Mouse (Mus musculus): ENCODE data around the gene Tnrc6c. TPM values are rescaled to one million over a fixed set of nuclear protein-coding genes. Genes with fewer than 3 reads are reported as not detected.
A peak's percentile ranks its signal among the peaks of the same experiment; 100 is the strongest.

The Tnrc6c gene
- polyA plus RNA-seq, 1 experiment from 2014 or later: 8.9 TPM

GRCm38 (mm10) chr11:117654380-117654924, 363 bp downstream of the Tnrc6c start:
- 2% methylated on average over 40 of the region's 71 CpGs for WGBS
- ATAC-seq (peak; percentile 98), DNase-seq (ENCODE audit: low spot score) (peak; percentile 100)
- H3K36me3 ChIP-seq (ENCODE audit: insufficient read depth, low read length): no peaks in the 10 kb centered on the region
- H3K4me2 ChIP-seq (replicated peaks; ENCODE audit: low read depth, low read length): peak overlapping the region; percentile 97
- H3K27me3 ChIP-seq (replicated peaks; ENCODE audit: insufficient read depth, low read length): no peaks in the 10 kb centered on the region
- H3K4me3 ChIP-seq (ENCODE audit: low read depth, low read length): peak overlapping the region; percentile 92
- no peaks in the 10 kb centered on the region for H3K9me3 ChIP-seq (ENCODE audit: low read length)
- H3K4me1 ChIP-seq (ENCODE audit: insufficient read depth, low read depth, low read length): peaks cover 12% of the 10 kb centered on the region; the same call in 1 of the 2 replicates
- no peak; the same call in 1 of the 2 replicates for TF ChIP-seq EP300 (IDR thresholded peaks at IDR 0.05)
- TF ChIP-seq CTCF (IDR thresholded peaks at IDR 0.05): peak; percentile 18; the same call in 1 of the 2 replicates
- H3K9ac ChIP-seq (replicated peaks; ENCODE audit: low read depth): peak overlapping the region; percentile 88
- peak overlapping the region; percentile 96 for H3K27ac ChIP-seq (ENCODE audit: low read length)

GRCm38 (mm10) chr11:117654934-117655291, 824 bp downstream of the Tnrc6c start:
- peak; percentile 42 for ATAC-seq
- WGBS: 1% methylated on average over 25 of the region's 66 CpGs
- TF ChIP-seq CTCF (IDR thresholded peaks at IDR 0.05) (no peak), EP300 (IDR thresholded peaks at IDR 0.05) (no peak)
- Histone ChIP-seq H3K27me3 (replicated peaks; ENCODE audit: insufficient read depth, low read length) (no peaks in the 10 kb centered on the region), H3K36me3 (ENCODE audit: insufficient read depth, low read length) (no peaks in the 10 kb centered on the region), H3K4me2 (replicated peaks; ENCODE audit: low read depth, low read length) (peak overlapping the region; percentile 97), H3K9me3 (ENCODE audit: low read length) (no peaks in the 10 kb centered on the region), H3K4me1 (ENCODE audit: insufficient read depth, low read depth, low read length) (peaks cover 12% of the 10 kb centered on the region; the same call in 1 of the 2 replicates), H3K27ac (ENCODE audit: low read length) (peak overlapping the region; percentile 96), H3K9ac (replicated peaks; ENCODE audit: low read depth) (peak overlapping the region; percentile 88), H3K4me3 (ENCODE audit: low read depth, low read length) (peak overlapping the region; percentile 92)
- DNase-seq (ENCODE audit: low spot score): no peak

- Histone ChIP-seq H3K4me1 (ENCODE audit: insufficient read depth, low read depth, low read length) (peaks cover 12% of the 10 kb centered on the region; the same call in 1 of the 2 replicates), H3K36me3 (ENCODE audit: insufficient read depth, low read length) (no peaks in the 10 kb centered on the region), H3K27ac (ENCODE audit: low read length) (peak overlapping the region; percentile 96), H3K4me3 (ENCODE audit: low read depth, low read length) (peak overlapping the region; percentile 92), H3K9ac (replicated peaks; ENCODE audit: low read depth) (peak overlapping the region; percentile 88), H3K9me3 (ENCODE audit: low read length) (no peaks in the 10 kb centered on the region), H3K4me2 (replicated peaks; ENCODE audit: low read depth, low read length) (peak overlapping the region; percentile 97), H3K27me3 (replicated peaks; ENCODE audit: insufficient read depth, low read length) (no peaks in the 10 kb centered on the region)
- peak; percentile 51 for DNase-seq (ENCODE audit: low spot score)
- no peak; the same call in 1 of the 2 replicates for ATAC-seq
- TF ChIP-seq EP300 (IDR thresholded peaks at IDR 0.05) (no peak), CTCF (IDR thresholded peaks at IDR 0.05) (peak; percentile 38)
- under 1% methylated on average over 58 of the region's 80 CpGs for WGBS
Measured at GRCm38 (mm10) chr11:117655292-117656076, 1.4 kb downstream of the Tnrc6c start.

GRCm38 (mm10) chr11:117656077-117656401, 1.9 kb downstream of the Tnrc6c start:
- Histone ChIP-seq H3K9me3 (ENCODE audit: low read length) (no peaks in the 10 kb centered on the region), H3K27me3 (replicated peaks; ENCODE audit: insufficient read depth, low read length) (no peaks in the 10 kb centered on the region), H3K27ac (ENCODE audit: low read length) (no peak overlapping the region), H3K36me3 (ENCODE audit: insufficient read depth, low read length) (no peaks in the 10 kb centered on the region), H3K4me3 (ENCODE audit: low read depth, low read length) (peak overlapping the region; percentile 92), H3K4me2 (replicated peaks; ENCODE audit: low read depth, low read length) (peak overlapping the region; percentile 97), H3K4me1 (ENCODE audit: insufficient read depth, low read depth, low read length) (peaks cover 12% of the 10 kb centered on the region; the same call in 1 of the 2 replicates), H3K9ac (replicated peaks; ENCODE audit: low read depth) (peak overlapping the region; percentile 88)
- no peak for DNase-seq (ENCODE audit: low spot score)
- no peak for ATAC-seq
- WGBS: 11% methylated on average over 10 of the region's 10 CpGs
- TF ChIP-seq EP300 (IDR thresholded peaks at IDR 0.05) (no peak), CTCF (IDR thresholded peaks at IDR 0.05) (no peak)

GRCm38 (mm10) chr11:117658974-117659373, 4.9 kb downstream of the Tnrc6c start:
- DNase-seq (ENCODE audit: low spot score) (peak; percentile 18), ATAC-seq (no peak)
- H3K27me3 ChIP-seq (replicated peaks; ENCODE audit: insufficient read depth, low read length): no peaks in the 10 kb centered on the region
- TF ChIP-seq EP300 (IDR thresholded peaks at IDR 0.05): no peak
- no peak for TF ChIP-seq CTCF (IDR thresholded peaks at IDR 0.05)
- H3K27ac ChIP-seq (ENCODE audit: low read length): no peak overlapping the region
- 44% methylated on average over 4 of the region's 4 CpGs for WGBS
- no peaks in the 10 kb centered on the region for H3K36me3 ChIP-seq (ENCODE audit: insufficient read depth, low read length)
- peaks cover 12% of the 10 kb centered on the region; the same call in 1 of the 2 replicates for H3K4me1 ChIP-seq (ENCODE audit: insufficient read depth, low read depth, low read length)
- no peak overlapping the region for H3K4me2 ChIP-seq (replicated peaks; ENCODE audit: low read depth, low read length)
- H3K4me3 ChIP-seq (ENCODE audit: low read depth, low read length): no peak overlapping the region
- H3K9ac ChIP-seq (replicated peaks; ENCODE audit: low read depth): no peak overlapping the region
- no peaks in the 10 kb centered on the region for H3K9me3 ChIP-seq (ENCODE audit: low read length)

- ATAC-seq: no peak
- Histone ChIP-seq H3K9ac (replicated peaks; ENCODE audit: low read depth) (no peak overlapping the region), H3K4me2 (replicated peaks; ENCODE audit: low read depth, low read length) (no peak overlapping the region), H3K4me3 (ENCODE audit: low read depth, low read length) (no peak overlapping the region), H3K27ac (ENCODE audit: low read length) (no peak overlapping the region), H3K4me1 (ENCODE audit: insufficient read depth, low read depth, low read length) (peaks cover 4% of the 10 kb centered on the region), H3K27me3 (replicated peaks; ENCODE audit: insufficient read depth, low read length) (no peaks in the 10 kb centered on the region), H3K36me3 (ENCODE audit: insufficient read depth, low read length) (no peaks in the 10 kb centered on the region), H3K9me3 (ENCODE audit: low read length) (no peaks in the 10 kb centered on the region)
- DNase-seq (ENCODE audit: low spot score): no peak
- WGBS: 73% methylated on average over 4 of the region's 4 CpGs
- TF ChIP-seq CTCF (IDR thresholded peaks at IDR 0.05) (no peak), EP300 (IDR thresholded peaks at IDR 0.05) (no peak)
Measured at GRCm38 (mm10) chr11:117663036-117663809, 9.1 kb downstream of the Tnrc6c start.

Measured in lung, postnatal 0 days (tissue).